17 mouse cellular contexts compared by ENCODE assay signal in genomic region chr5:23512556-23512955, GRCm38 (mm10).
DNase-seq lines count a peak whose midpoint lies in the region.
"Had no signal": no experiment of that assay in that cellular context is flagged by ENCODE, and none has a peak within 500 bp of the region (broad histone marks: within the 10 kb centered on the region; RNA-seq: fewer than 3 reads in every experiment).

No protein-coding gene starts in this region.

- H3K27me3 ChIP-seq in heart, embryonic 10.5 days (ENCODE audit: insufficient read depth, poor library complexity, severe bottlenecking) = no peaks in the 10 kb centered on the region
- H3K27me3 ChIP-seq: CH12.LX, Patski had no signal

- H3K9me3 ChIP-seq in heart, embryonic 10.5 days = no peaks in the 10 kb centered on the region
- H3K9me3 ChIP-seq: G1E had no signal

- 93% methylated on average over 7 of the region's 7 CpGs for WGBS in heart, embryonic 10.5 days

- no peak overlapping the region for H3K4me3 ChIP-seq in heart, embryonic 10.5 days

- H3K27ac ChIP-seq in heart, embryonic 10.5 days = no peak overlapping the region

- peaks cover 76% of the 10 kb centered on the region for H3K36me3 ChIP-seq in heart, embryonic 10.5 days

- H3K4me1 ChIP-seq in heart, embryonic 10.5 days = 0 out of 2 replicates have a peak, but pooled peaks cover 5% of the 10 kb centered on the region

- DNase-seq in heart, adult 11 months = peak; percentile 64
- no peak for DNase-seq in heart, adult 8-10 months (ENCODE audit: low spot score)
- peak; percentile 52 for DNase-seq in heart, embryonic 10.5 days (ENCODE audit: low spot score)
- DNase-seq in heart, adult 9 months (ENCODE audit: low spot score in 2 of 2) = no peak
- DNase-seq: adrenal gland, adult 2 months; adrenal gland, adult 8-10 months; adrenal gland, postnatal 10 days; adrenal gland, postnatal 14 days; adrenal gland, postnatal 25 days; adrenal gland, postnatal 36 days; B cell, adult 2 months; cerebellum, adult 11 months; cerebellum, adult 11-12 months; cerebellum, adult 18-20 months had no signal

Comparison
In these comparisons a context has a peak if more than half of its experiments do, and no peak if none do; other contexts are left out.
1. DNase-seq: peak in heart, adult 11 months (single experiment) and heart, embryonic 10.5 days (single experiment); none in heart, adult 8-10 months (single experiment) and heart, adult 9 months (0 of 2).